Mouse (Mus musculus) embryonic stem cell, embryonic (primary cell): ENCODE measurements around the gene Poln.

Experiments used
- CTCF ChIA-PET, 4 experiments: fragments of 300-600 bp in 2 of 4; fragments of 350-600 bp in 2 of 4; sonication (Branson Sonifier 250); formaldehyde crosslinking; loops; one replicate each; lab custom pipeline; 2022; ENCODE audit warnings: inconsistent platforms in 2 of 4; lab: Charles Lee
- POLR2A ChIA-PET, 4 experiments: fragments of 300-600 bp in 2 of 4; fragments of 350-600 bp in 2 of 4; sonication (Branson Sonifier 250); formaldehyde crosslinking; loops; one replicate each; lab custom pipeline; 2022; ENCODE audit warnings: antibody characterized with exemption in 4 of 4, inconsistent platforms in 1 of 4; lab: Charles Lee

Gene Poln

GRCm38 (mm10) chr5:34168950-34169891 lies at the start of gene Poln, which contains the start of gene Haus3:
TSS of gene Poln (minus strand) at chr5:34169448.
TSS of gene Haus3 (minus strand) at chr5:34169527.
- CTCF ChIA-PET: interaction anchor here in 1 of 4 experiments (0.7 kb wide), 1 partner anchor 356 kb away, joined by 5 read pairs; no protein-coding TSS in a partner anchor

DNA sequence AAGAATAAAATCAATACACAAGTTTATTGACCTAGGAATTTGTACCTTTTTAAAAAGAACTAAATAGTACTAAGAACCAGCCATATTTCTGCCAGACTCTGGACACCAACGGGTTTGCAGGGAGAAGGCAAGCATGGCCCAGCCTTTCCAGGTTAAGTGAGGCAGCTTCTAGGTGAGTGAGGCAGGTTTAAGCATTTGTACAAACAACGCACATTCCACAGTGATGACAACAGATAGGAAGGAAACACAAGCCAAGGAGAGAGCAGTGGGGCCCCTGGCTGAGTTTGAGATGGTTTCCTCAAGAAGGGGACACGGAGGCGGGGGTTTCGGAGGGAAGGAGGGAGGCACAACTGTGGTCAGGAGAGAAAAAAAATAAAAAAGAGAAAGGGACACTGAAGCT lies 49.4 kb upstream of the Poln start:
- POLR2A ChIA-PET: no interaction called here
- CTCF ChIA-PET: no interaction called here

More at GRCm38 (mm10) chr5:34168950-34169891, at the start of gene Poln, which contains the start of gene Haus3:
- POLR2A ChIA-PET: interaction anchor here in 3 of 4 experiments (0.8 to 7.1 kb wide), 26 partner anchors 8 to 491 kb away, joined by 3 to 65 read pairs (median 4); partner anchors contain the start of genes Mxd4 (in 3 of the 3), Grk4 (in 2 of the 3), Nop14 (in 2 of the 3) and Rnf4 (in 2 of the 3)

GRCm38 (mm10) chr5:34217756-34218155 lies 48.5 kb upstream of the Poln start:
- ChIA-PET POLR2A (interaction anchor here in 1 of 4 experiments (1.0 to 1.1 kb wide), 2 partner anchors 16 to 118 kb away, joined by 3 to 4 read pairs; partner anchors contain the start of gene Rnf4), CTCF (interaction anchor here (0.5 to 1.7 kb wide), 4 partner anchors 18 to 443 kb away, joined by 3 to 8 read pairs (median 6); partner anchors contain the start of gene Grk4 (in 1 of the 4))

DNA sequence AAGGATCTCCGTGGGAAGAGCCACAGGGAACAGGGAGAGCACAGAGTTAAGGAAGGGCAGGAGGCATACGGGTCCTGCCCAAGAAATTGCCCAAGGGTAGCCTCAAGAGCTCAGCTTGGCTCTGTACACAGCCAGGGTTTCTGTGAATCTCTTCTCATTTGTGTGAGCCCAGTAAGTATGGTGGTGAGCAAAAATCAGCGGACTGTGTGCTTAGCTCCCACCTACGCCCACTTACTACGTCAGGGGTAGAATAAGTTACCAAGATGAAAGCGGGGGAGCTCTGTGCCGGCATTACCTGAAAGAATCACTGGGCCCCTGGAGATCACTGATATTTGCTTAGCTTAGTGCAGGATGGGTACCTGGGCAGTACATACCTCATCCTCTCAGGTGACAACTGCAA lies 46.8 kb upstream of the Poln start:
- ChIA-PET POLR2A (no interaction called here), CTCF (interaction anchor here in 2 of 4 experiments (0.6 to 0.9 kb wide), 2 partner anchors 20 to 62 kb away, joined by 3 read pairs; no protein-coding TSS in a partner anchor)

DNA sequence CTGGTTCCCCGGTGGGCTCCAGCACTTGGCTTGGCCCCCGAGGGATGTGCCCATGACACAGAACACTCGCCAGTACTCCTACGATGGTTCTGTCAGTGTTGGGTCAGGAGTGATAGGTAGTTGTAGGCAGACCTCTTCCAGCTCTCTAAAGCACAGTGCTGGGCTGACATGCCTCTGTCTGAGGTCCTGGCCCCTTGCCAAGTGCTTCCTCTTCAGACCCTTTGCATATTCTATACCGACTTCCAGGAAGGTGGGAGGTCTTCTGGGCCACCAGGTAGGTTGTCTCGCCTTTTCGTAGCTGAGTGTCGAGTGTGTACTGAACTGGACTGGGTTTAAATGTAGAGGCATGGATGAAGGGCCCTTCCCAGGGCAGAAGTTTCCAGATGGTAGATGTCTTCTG lies 44.4 kb upstream of the Poln start:
- CTCF ChIA-PET: interaction anchor here in 1 of 4 experiments (0.5 kb wide), 1 partner anchor 428 kb away, joined by 3 read pairs; no protein-coding TSS in a partner anchor
- POLR2A ChIA-PET: no interaction called here

GRCm38 (mm10) chr5:34210279-34210678 lies 41.0 kb upstream of the Poln start:
- CTCF ChIA-PET: interaction anchor here (0.5 to 2.0 kb wide), 54 partner anchors 8 to 450 kb away, joined by 3 to 17 read pairs (median 4); partner anchors contain the start of genes Grk4 (in 2 of the 4), Mxd4 (in 2 of the 4), Nop14 (in 2 of the 4) and Gm1673 (in 1 of the 4)
- POLR2A ChIA-PET: interaction anchor here in 3 of 4 experiments (0.6 to 1.3 kb wide), 16 partner anchors 11 to 569 kb away, joined by 3 to 12 read pairs (median 4); partner anchors contain the start of genes Grk4 (in 1 of the 3), Mxd4 (in 1 of the 3) and Nop14 (in 1 of the 3)

GRCm38 (mm10) chr5:34207503-34207902 lies 38.3 kb upstream of the Poln start:
- ChIA-PET CTCF (interaction anchor here in 2 of 4 experiments (0.5 to 1.1 kb wide), 5 partner anchors 18 to 462 kb away, joined by 3 to 4 read pairs (median 3); no protein-coding TSS in a partner anchor), POLR2A (interaction anchor here (0.5 to 2.0 kb wide), 7 partner anchors 19 to 429 kb away, joined by 3 to 5 read pairs (median 3); partner anchors contain the start of genes Tnip2 (in 2 of the 4), Mfsd10 (in 1 of the 4) and Mxd4 (in 1 of the 4))

- POLR2A ChIA-PET: interaction anchor here in 2 of 4 experiments (0.9 to 1.4 kb wide), 2 partner anchors 18 to 136 kb away, joined by 3 read pairs; partner anchors contain the start of gene Mxd4 (in 1 of the 2)
- CTCF ChIA-PET: interaction anchor here in 2 of 4 experiments (0.6 to 1.8 kb wide), 4 partner anchors 14 to 34 kb away, joined by 3 to 10 read pairs (median 4); no protein-coding TSS in a partner anchor
Observed at GRCm38 (mm10) chr5:34205788-34206187, 36.5 kb upstream of the Poln start.

- CTCF ChIA-PET: interaction anchor here in 2 of 4 experiments (0.6 to 1.8 kb wide), 3 partner anchors 13 to 271 kb away, joined by 3 to 9 read pairs (median 4); no protein-coding TSS in a partner anchor
- POLR2A ChIA-PET: no interaction called here
Observed at GRCm38 (mm10) chr5:34204911-34205310, 35.7 kb upstream of the Poln start.

DNA sequence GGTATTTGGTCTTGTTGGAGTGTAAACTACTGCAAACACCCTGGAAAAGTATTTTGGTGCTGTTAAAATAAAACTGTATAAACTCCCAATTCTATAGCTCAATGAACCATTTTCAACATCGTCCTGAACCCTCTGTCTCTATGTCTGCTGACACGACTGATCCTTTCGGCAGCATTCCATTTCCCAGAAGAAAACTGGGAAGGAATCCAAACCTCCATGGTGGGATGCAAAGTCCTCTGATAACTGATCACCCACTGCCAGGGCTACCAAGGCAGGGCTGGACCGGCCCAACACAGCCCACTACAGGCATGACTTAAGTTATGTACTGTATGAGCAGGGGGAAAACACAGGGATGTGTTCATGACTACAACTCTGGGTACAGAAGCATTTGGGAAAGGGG lies 32.8 kb upstream of the Poln start:
- POLR2A ChIA-PET: interaction anchor here in 1 of 4 experiments (1.0 kb wide), 1 partner anchor 16 kb away, joined by 4 read pairs; no protein-coding TSS in a partner anchor

DNA sequence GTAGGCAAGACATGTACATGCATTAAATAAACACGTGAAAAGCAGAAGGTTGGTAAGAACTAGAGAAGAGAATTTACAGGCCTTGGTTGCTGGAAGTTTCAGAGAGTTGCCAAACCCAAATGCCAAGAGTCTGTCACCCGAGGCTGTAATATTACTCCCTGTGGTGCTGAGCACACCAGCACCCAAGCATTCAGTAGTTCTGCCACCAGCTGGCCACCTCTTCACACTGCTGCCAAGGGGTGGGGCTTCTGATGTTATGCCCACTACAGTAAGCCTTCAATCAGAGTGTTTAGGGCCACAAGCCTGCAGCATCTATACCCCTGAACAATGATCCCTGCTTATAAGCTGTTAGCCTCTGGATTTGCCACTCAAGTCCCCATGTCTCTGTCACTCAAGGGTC lies 32.1 kb upstream of the Poln start:
- POLR2A ChIA-PET: interaction anchor here in 1 of 4 experiments (1.0 kb wide), 1 partner anchor 16 kb away, joined by 4 read pairs; no protein-coding TSS in a partner anchor
- CTCF ChIA-PET: interaction anchor here in 2 of 4 experiments (0.5 to 1.0 kb wide), 2 partner anchors 9 to 263 kb away, joined by 3 to 4 read pairs; no protein-coding TSS in a partner anchor

More for the DNA sequence above, 32.8 kb upstream of the Poln start:
- CTCF ChIA-PET: interaction anchor here in 2 of 4 experiments (0.5 to 1.0 kb wide), 2 partner anchors 8 to 262 kb away, joined by 3 to 4 read pairs; no protein-coding TSS in a partner anchor

- CTCF ChIA-PET: interaction anchor here in 2 of 4 experiments (1.0 to 1.3 kb wide), 2 partner anchors 11 to 37 kb away, joined by 5 to 8 read pairs; no protein-coding TSS in a partner anchor
- POLR2A ChIA-PET: no interaction called here
Observed at GRCm38 (mm10) chr5:34198615-34199014, 29.4 kb upstream of the Poln start.

DNA sequence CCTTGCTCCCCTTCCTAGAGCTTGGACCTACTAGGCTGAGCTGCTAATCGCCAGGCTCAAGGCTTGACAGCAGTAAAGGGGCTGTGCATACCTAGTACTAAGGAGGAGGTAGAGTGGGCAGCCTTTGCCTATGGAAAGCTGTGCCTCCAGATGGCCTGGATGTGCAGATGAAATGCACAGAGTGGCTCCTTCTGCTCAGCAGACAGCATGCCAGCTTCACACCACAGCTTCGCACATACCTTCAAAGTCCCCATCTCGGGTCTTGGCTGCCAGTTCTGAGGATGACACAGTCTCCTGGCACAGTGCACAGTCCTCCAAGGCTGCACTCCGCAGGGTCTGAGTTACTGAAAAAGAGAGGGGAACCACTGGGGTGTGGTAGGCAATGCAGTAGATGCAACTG lies 28.0 kb upstream of the Poln start:
- POLR2A ChIA-PET: no interaction called here
- CTCF ChIA-PET: interaction anchor here in 1 of 4 experiments (1.3 kb wide), 1 partner anchor 13 kb away, joined by 8 read pairs; no protein-coding TSS in a partner anchor

- POLR2A ChIA-PET: interaction anchor here in 2 of 4 experiments (1.0 to 1.4 kb wide), 3 partner anchors 9 to 140 kb away, joined by 4 to 8 read pairs (median 5); partner anchors contain the start of genes Mxd4 (in 1 of the 2) and Rnf4 (in 1 of the 2)
- CTCF ChIA-PET: interaction anchor here in 2 of 4 experiments (1.2 to 1.4 kb wide), 2 partner anchors 14 to 40 kb away, joined by 4 to 17 read pairs; no protein-coding TSS in a partner anchor
Observed at GRCm38 (mm10) chr5:34196423-34196822, 27.2 kb upstream of the Poln start.

- ChIA-PET CTCF (interaction anchor here in 2 of 4 experiments (1.2 to 1.4 kb wide), 2 partner anchors 14 to 40 kb away, joined by 4 to 17 read pairs; no protein-coding TSS in a partner anchor), POLR2A (interaction anchor here in 2 of 4 experiments (0.6 to 1.4 kb wide), 4 partner anchors 8 to 141 kb away, joined by 3 to 8 read pairs (median 4); partner anchors contain the start of genes Mxd4 (in 1 of the 2) and Rnf4 (in 1 of the 2))
Observed at GRCm38 (mm10) chr5:34195786-34196185, 26.5 kb upstream of the Poln start.

GRCm38 (mm10) chr5:34194975-34195662 lies 25.9 kb upstream of the Poln start:
- POLR2A ChIA-PET: interaction anchor here in 2 of 4 experiments (0.6 to 1.4 kb wide), 3 partner anchors 15 to 451 kb away, joined by 3 to 5 read pairs (median 3); no protein-coding TSS in a partner anchor
- CTCF ChIA-PET: interaction anchor here in 1 of 4 experiments (1.4 kb wide), 1 partner anchor 41 kb away, joined by 4 read pairs; no protein-coding TSS in a partner anchor
